Mouse (Mus musculus): ENCODE results near the gene Ces1d.

GRCm38 (mm10) chr8:93221896-93222295, 24.3 kb upstream of the Ces1d start:
- TF ChIP-seq POLR2A (IDR thresholded peaks at IDR 0.05; ENCODE audit: insufficient read depth, low read depth, low read length) (no peak), CTCF (IDR thresholded peaks at IDR 0.05; ENCODE audit: insufficient read depth, low read depth, low read length) (no peak)
